Mouse (Mus musculus): Measurements from ENCODE around the gene Apob.

Gene Apob

DNA sequence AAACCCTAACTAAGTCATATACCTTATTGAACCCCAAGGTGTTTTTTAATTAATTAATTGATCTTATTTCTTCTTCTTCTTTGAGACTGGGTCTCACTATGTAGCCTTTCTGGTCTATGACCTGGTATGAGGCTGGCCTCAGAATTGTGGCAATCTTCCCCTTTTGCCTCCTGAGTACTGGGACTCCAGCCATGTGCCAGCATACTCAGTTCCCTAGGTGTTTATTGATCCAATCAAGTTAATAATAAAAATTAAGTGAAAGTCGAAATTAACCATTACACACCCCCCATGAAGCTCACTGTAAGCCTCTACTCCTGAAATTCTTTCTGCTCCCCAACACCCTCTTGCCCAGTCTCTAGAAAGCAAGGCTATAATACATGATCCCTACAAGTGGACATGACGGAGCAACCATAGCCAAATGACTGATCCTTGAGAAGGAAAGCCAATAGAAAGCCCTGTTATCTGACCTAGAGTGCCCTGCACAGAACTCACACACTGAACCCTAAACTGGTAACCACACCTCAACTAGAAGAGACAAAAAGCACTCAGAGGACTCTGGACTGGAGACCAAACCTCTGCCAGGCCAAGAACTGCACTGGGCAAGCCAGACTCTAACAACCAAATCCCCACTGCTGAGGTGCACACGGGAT, 60.8 kb downstream of the Apob start:
- DNase-seq (ENCODE audit: low spot score), result no peak

- no peak for DNase-seq (ENCODE audit: low spot score)
These were observed 65.4 kb downstream of the Apob start for GRCm38 (mm10) chr12:8042626-8043394.

DNA sequence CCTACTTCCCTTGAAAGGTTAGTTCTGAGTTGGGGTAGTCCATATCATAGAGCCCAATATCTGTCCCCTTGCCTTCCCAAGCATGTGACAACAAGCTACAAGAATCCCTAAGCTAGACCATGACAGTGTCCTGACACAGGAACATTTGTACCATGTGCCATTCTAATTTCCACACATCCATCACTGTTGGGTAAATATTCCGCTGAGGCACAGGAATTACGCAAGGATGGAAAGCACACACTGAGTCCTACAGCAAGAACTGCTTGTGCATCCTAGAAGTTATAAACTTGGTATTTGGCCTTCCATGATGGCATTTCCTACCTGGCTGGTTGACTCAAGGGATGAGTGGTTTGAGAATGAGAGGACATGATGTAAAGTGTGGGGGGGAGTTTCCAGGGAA, 69.6 kb downstream of the Apob start:
- DNase-seq (ENCODE audit: low spot score), result no peak

- DNase-seq (ENCODE audit: low spot score), result no peak
These were observed 70.4 kb downstream of the Apob start for GRCm38 (mm10) chr12:8047789-8048309.

DNA sequence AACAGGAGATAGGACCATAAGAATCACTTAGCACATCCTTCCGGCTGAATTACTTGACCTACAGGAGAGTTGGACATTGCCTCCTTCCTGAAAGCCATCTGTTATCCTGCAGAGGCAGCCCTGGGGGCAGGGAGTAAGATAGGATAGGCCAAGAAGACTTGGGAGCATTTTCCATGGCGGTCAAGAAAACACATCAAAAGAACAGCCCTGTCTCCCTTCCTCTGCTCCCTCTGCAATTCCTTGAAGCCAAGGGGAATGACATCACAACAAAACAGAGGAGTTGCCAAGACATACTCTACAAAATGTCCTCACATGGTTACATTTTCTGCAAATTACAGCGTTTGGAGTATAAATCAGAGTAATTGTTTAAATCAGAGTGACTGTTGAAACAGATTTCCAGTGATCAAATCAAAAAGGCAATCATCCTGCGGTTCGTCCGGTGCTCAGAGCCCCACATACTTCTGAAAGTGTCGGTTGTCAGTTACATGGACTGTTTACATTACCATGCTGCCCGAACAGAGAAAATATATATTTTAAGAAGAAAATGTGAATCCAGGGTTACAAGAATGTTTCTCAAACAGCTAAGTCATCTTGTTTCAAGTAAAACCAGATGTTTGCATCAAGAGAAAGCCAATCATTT, 78.7 kb downstream of the Apob start:
- DNase-seq (ENCODE audit: low spot score), result no peak

DNA sequence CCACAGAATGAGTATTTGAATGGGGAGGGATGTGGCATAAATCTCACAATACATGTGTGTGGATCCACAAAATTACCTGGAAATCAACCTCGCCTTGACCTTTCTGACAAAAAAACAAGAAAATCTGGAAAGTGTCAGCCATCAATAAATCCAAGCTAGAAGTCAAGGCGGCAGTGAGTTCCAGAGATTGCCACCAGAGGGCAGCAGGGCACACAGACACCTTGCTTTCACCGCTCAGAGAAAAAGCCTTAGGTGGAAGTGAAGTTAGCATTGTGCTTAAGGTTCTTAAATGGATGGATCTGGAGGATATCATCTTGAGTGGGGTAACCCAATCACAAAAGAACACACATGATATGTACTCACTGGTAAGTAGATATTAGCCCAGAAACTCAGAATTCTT, 82.1 kb downstream of the Apob start:
- DNase-seq (ENCODE audit: low spot score), result peak; percentile 10

GRCm38 (mm10) chr12:8063363-8064065, 86.1 kb downstream of the Apob start:
- DNase-seq (ENCODE audit: low spot score), result no peak
